Mouse (Mus musculus): ENCODE results near the gene Wdr91.

The Wdr91 gene

DNA sequence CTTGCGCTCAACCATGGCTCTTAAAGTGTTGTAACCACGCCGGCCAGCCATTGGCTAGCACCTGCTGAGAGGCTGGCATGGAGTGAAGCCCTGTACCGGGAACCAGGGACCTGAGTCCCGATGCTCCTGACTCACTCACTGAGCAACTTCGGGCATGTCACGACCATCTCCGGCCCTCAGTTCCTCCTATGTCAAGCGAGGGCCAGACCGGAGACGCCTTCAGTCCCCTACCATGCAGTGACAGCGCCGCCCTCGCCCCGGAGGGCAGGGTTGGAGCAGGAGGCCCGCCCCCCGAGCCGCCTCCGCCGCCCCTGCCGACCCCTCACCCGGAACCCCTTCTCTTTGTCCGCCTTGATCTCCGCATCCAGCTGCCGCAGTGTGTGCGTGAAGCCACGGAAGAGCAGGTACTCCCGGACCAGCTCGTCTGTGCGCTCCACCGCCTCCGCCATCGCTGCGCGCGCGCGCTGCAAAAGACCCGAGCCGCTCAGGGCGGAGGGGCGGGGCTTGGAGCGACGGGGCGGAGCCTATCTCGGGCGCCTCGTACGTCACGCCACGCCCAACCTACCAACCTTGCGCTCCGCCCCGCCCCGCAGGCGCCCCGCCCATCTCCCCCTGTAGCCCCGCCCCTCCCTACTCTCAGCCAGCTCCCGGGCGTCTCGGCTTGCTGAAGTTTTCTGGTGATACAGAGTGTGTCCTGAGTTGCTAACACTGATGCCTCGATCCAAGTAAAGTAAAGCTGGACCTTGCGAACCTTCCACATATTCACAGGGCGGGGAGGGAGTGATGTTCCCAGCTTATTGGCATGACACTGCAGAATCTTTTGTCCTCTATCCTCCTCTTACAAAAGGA, at the start of gene Wdr91:
Wdr91 (minus strand) TSS at position 506 of the 849 bp plus-strand sequence.
- in situ Hi-C loops (cut with MboI, MseI): no loop called here

DNA sequence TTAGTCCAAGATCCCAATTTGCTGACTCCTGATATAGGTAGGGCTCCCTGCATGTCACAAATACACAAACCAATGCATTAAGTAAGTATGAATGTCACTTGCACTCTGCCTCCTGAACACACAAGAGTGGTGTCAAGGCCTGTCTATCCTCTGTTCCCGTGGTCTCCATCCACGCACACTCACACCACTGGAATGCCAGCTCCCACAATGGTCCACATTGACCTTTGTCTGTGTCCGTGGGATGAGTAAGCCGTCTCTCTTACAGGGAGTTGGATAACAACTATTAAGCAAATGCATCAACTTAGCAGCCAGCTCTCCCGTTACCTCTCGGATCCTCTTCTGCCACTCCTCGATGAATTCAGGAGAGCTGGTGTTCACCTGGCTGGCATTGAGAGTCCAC, 48.5 kb upstream of the Wdr91 start:
- in situ Hi-C loops (cut with MboI, MseI): no loop called here

DNA sequence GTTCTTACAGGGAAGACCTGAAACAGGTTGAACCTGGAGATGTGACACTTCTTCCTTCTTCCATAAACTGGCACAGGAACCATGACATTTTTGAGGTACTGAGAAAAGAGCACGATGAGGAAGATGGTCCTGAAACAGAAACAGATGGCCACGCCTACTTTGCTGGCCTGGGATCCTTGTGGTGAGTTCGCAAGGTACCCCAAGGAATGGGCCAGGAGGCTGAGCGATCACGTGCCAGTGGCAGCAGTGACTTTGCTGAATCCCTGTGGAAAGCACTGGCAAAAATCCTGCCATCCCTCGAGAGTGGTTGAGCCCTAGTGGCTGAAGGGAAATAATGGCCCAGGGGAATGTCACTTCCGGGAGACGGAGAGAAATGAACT, 45.2 kb upstream of the Wdr91 start:
- in situ Hi-C loops (cut with MboI, MseI): no loop called here

DNA sequence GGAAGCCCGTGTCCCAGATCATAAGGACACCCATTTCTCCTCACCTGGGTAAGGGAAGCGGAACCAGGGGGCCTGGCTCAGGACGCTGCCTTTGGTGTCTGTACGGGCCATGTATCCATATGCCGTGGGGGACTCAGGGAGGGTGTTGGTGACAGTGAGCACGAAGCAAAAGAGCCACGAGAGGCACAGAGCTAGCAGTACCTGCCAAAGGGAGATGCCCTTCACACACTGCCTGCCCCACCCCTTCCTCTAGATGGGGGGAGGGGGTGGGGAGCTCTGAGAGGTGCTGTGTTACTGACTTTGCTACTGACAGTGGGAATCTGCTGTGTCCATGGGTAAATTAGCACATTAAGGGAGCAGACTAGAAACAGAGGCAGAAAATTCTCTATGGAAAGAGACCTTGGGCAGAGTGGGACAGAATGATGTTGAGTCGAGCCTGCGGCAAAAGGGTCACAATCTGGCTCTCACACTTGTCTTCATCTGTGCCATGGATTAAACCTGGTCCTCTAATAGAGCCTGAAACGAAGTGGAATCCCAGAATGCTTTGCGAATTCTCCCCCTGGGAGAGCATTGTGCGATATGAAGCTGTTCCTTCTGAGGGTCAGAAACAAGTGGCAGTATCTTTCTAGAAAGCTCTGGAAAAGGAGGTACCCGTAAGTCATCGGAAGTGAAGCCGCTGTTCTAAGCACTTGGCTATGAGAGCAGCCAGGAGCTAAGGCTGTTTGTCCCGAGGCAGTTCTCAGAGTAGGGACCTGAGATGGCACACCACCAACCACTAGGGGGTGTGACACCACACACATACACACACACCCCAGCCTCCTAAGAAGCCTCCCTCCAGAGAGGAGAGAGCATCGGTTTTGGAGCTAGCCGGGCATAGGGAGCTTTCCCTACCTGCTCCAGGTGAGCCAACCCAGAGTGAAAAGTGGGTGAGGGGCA, 44.5 kb upstream of the Wdr91 start:
- in situ Hi-C loops (cut with MboI, MseI): no loop called here

DNA sequence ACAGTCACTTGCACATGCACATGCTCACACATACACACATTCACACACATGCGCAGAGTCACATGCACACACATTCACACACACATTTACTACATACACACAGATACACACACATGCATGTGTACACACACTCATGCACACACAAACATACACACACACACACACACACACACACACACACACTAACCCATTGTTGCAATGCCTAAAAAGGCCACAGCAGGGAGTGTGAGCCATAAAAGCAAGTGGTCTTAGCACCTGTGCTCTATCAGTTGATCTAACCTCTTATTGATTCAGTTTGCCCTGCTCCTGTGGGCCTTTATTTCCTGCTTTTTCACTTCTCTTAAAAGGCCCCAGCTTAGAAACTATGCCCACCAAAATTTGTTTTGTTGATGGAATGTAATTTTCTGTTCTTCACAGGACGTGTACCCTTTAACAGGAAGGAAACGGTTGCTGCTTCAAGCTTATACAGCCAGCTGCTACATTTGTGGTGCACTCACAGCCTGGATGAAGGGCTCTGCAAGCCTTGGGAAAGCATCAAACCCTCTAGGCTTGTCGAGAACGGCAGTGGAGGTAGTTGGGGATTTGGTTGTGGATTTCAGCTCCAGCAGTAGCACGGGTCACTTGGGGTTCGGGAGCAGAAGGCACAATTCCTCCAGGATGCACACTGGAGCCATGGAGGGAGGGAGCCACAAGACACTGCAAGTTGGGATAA, 41.4 kb upstream of the Wdr91 start:
- in situ Hi-C loops (cut with MboI, MseI): no loop called here

DNA sequence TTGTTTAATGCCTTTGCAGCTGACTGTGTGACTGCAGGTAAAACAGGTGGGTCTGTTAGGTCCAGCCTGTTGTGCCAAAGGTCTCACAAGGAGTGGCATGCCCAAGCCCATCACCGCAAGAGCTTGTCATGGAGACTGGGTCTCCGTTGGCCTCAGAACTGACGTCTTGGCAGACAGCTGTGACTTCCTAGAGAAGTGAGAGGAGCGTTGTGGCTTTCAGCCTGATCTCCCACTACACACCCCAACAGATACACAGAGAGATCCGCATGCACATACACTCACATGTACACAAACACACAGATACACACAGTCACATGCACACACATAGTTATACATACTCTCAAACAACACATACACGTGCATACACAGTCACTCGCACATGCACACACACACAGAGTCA, 40.8 kb upstream of the Wdr91 start:
- in situ Hi-C loops (cut with MboI, MseI): no loop called here

DNA sequence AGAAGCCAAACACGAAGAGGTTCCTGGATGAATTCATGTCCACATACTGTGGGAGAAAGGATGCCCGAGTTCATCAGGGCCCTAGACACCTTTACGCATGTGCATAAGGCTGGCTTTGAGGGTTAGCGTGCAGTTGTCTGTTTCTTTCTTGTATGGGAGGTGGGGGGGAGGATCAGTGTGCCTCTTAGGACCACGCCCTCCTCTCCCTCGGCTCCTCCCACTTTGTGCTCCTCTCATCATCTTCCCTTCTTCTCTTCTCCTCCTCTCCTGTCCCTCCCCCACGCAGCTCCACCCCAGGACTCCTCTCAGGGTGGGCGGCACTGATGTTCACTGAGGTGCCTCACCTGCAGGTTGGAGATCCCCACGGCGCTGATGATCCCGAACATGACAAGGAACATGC, 37.8 kb upstream of the Wdr91 start:
- in situ Hi-C loops (cut with MboI, MseI): loop anchor here (5.0 kb wide), 1 partner anchor 49 kb away; no protein-coding TSS in a partner anchor

DNA sequence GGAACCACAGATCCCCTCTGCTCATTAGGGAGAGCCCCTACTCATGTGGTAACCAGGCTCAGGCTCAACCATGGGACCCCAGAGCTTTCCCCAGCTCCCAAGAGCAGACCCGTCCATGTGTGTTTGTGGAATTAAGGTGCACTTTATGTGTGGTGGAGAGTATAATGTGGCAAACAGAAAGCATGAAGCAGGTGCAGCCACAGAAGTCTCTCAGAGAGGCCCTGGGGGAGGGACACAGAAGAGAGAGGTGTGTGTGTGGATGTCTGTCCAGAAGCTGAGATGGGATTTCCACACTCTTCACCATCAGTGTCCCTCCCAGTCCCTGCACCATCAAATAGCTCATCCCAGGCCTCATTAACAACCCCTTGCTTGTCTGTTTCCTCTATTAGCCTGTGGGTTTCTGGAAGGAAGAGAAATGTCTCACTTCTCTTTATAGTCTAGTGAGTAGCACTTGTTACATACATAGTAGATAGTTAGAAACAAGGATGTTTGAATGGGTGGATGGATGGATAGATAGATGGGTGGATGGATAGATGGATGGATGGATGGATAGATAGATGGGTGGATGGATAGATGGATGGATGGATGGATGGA, 35.9 kb upstream of the Wdr91 start:
- in situ Hi-C loops (cut with MboI, MseI): loop anchor here (5.0 kb wide), 1 partner anchor 51 kb away; no protein-coding TSS in a partner anchor

DNA sequence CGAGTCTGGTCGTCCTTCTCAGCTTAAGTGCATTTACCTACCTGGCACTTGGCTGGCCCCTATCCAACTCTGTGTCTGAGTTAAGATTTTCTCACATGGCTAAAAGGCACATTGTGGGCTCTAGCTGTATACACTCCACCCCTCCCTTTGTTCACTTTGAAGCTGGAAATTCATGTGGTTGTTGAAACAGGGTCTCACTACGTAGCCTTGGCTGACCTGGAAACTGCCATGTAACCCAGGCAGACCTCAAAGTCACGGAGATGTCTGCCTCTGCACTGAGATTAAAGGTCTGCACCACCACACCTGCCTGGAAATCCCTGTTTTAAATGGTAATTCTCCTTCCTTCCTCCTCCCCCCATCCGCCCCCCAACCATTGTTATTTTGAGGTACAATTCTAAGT, 32.8 kb upstream of the Wdr91 start:
- in situ Hi-C loops (cut with MboI, MseI): no loop called here

DNA sequence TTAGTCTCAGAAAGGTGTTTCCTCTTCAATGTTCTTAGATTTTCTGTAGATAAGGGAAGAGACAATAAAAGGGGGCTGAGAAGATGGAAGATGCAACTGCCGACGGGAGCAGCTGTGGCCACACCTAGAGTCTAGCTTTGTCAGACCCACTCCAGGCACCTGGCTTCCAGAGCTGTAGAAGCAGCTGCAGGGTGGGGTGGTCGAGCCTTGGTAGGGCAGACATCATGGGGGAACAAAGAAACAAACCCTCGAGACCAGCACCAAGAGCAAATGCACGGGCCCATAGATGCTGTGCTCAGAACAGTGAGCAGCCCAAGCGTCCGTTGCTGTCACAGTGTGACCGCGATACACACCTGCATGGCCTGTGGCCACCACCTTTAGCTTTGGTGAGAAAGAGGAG, 31.8 kb upstream of the Wdr91 start:
- in situ Hi-C loops (cut with MboI, MseI): no loop called here

DNA sequence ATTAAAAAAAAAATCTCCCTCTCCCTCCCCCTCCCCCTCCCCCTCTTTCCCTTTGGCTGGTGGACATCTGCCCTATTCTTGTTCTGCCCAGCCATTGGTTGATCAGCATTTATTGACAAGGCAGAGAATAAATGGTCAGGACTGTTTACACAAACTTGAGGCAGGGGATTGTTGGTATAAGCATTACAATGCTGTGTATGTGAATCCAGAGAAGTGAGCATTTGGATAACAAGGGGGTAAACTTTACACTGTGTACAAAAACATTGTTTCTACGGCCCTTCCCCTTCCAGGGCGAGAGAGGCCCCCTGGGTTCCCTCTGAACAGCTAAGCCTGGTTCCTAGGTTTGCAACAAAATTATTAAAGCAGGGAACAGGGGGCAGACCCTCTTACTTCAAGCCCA, 30.8 kb upstream of the Wdr91 start:
- in situ Hi-C loops (cut with MboI, MseI): no loop called here

DNA sequence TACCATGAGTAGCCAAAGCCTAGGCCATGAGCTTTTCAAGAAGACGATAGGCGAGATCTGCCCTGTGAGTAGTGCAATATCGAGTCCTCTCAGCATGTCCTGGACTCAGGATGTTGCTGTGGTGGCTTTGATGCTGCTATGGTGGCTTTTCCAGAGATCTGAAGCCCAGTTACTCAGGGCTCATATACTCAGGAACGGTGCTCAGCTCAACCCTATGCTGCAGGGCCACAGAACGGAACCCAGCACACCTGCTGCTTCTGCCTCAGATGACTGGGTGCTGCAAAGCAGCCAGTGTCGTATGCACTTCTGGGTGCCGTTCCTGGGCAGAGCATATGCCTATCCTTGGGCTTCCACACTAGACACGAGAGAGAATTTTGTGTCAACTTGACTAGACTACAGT, 28.8 kb upstream of the Wdr91 start:
- in situ Hi-C loops (cut with MboI, MseI): no loop called here

DNA sequence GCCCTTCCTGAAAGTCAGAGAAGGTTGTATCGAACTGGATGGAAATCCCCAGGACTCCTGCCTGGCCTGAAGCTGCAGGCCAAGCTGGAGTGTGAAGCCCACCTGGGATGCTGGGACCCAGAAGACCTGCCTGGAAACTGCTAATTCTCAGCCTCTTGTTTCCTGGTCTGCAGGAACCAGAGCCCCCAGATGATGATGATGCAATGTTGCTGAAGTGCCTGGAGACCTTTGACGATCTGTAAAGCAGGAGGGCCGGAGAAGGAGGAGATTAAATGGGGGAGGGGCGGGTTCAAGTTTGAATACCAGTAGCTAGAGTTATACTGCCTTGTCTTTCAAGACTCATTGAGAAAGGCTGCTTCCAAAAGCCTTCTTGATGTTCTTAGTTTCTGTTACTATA, 28.3 kb upstream of the Wdr91 start:
- in situ Hi-C loops (cut with MboI, MseI): no loop called here

DNA sequence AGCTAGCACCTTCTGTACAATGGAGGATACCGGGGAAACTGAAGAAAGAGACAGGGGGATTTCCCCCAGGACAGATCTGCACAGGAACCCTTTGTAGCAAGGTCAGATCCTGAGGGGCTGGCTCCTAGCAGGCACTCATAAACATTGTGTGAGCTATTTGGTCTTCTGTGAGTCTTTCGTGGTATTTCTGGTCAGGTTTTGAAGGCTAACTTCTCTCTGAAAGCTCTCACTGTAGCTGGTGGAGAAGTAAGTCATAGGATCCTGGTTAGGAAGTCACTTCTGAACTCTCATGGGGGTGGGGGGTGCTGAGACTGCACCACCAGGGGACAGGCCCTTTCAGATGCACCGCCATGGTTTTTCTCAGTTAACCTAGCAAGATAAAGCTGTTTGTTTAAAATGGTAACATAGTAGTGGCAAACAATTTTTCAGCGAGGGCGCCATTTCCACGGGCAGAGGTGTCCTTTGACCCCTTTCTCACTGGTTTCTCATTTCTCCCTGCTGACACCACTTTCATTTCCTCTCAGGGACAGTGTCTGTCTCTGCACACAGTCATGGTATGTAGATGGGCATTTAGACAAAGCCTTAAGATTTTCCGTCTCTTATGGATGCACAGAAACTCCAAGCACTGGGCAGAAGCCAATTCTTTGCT, 27.7 kb upstream of the Wdr91 start:
- in situ Hi-C loops (cut with MboI, MseI): no loop called here

DNA sequence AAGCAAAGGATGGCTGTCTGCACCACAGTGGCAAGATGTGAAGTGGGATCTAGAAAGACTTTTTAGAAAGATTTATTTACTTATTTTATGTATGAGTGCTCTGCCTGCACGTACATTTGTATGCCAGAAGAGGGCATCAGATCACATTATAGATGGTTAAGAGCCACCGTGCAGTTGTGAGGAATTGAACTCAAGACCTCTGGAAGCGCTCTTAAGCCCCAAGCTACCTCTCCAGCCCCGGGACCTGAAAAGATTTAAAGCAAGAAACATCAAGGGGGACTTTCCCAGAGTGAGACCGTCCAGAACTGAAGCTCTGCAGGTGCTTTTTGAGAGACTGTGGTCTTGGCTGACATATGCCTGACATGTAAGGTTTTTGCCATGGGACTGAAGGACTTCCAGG, 26.1 kb upstream of the Wdr91 start:
- in situ Hi-C loops (cut with MboI, MseI): no loop called here

DNA sequence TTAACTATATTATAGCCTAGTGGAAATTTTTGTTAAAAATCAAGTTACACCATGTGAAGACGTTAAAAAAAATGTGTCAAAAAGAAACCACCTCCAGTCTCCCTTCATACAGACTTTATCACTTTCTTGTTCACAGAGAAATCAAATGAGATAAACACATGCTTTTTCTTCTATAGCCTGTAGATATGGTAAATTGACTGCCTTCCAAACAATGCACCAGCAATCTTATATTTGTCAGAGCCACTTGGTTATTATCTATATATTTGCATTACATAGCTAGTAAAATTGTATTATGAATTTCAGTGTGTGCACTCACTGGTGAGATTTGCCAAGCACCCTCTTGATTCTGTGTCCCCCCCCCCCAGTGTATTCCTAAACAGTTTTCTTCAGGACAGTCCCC, 22.0 kb upstream of the Wdr91 start:
- in situ Hi-C loops (cut with MboI, MseI): no loop called here

DNA sequence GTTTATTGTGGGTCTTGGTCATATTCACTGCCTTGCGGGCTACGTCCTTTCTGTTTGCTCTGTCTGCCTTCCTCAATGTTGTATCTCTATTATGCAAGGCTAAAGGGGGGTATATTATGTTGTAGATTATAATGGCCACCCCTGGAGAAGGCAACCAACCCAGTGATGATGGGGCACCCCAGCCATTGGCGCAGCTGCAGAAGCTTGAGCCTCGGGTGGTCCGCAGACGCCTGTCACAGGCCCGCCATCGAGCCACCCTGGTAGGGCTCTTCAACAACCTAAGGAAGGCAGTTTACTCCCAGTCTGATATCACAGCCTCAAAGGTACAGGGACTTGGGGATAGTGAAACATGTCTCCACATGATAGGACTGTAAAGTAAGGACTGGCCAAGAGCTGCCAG, 16.9 kb upstream of the Wdr91 start:
- in situ Hi-C loops (cut with MboI, MseI): no loop called here

DNA sequence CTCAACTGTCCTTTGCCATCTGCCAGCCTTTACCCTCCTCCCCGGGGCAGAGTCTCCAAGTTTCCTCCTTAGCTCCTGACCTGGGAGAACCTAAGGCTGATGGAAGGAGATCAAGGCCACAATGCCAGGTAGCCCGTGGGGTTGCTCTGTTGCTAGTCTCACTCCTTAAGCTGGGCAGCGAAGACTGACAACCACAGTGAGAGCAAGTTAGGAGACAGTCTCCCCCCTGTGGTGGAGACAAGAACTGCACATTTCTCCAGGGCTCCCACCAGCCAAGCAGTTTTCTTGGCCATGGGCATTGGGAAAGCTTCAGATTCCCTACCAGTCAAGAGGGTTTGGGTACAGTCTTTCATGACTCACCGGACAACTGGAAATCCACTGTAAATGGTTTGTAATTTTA, 16.5 kb upstream of the Wdr91 start:
- in situ Hi-C loops (cut with MboI, MseI): no loop called here

DNA sequence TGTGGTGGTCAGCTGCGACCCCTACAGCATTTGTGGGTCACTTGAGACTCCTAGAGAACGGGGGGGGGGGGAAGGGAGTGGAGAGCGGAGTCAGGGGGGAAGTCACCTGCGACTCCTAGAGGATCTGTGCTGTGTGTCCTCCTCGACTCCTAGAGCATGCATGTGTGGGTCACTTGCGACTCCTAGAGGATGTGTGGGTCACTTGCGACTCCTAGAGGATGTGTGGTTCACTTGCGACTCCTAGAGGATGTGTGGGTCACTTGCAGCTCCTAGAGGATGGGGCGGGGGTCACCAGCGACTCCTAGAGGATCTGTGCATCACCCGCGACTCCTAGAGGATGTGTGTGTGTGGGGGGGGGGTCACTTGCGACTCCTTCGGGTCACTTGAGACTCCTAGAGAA, 11.3 kb upstream of the Wdr91 start:
- in situ Hi-C loops (cut with MboI, MseI): no loop called here

DNA sequence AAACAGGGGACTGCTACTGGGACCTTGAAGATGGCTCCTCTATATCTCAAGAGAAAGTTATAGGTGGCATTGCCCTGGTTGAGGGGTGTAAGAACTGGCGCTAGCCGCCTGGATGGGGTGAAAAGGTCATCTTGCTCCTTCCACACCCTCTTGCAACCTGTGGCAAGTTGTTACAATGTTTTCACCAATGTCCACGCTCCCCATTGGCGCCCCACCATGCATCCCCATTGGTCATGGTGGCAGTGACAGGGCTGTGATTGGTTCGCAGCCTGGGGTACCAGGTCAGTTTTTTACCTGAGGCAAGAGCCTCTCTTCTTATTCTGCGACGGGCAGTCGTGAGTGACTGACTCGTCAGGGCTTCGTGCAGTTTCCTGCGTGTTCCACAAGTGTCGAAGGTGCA, 10.0 kb upstream of the Wdr91 start:
- in situ Hi-C loops (cut with MboI, MseI): no loop called here

DNA sequence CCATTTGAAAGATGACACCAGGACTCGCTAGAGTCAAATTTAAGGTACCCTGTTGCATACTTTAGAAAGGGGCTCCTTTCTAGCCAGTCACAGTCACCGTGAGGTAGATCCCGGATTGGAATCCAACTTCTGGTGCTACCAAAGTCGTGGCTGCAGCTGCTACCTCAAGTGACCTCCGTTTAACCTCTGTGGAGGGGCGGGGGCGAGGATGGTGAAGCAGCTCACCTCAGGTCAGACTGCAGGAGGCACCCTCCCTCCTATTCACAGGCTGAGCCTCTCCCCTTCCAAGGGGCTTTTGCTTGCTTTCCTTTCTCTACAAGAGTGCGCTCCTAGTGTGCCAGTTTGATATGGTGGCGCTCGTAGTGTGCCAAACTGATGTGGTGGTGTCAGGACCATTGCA, 9.3 kb upstream of the Wdr91 start, which contains the start of gene Stra8:
Stra8 (plus strand) TSS at position 208 of the 400 bp plus-strand sequence.
- in situ Hi-C loops (cut with MboI, MseI): no loop called here

All from T-helper 1 cell (primary cell).